Mouse (Mus musculus) brain, adult 2 months (tissue): ENCODE measurements around the gene Gpr146.
A peak's percentile ranks its signal among the peaks of the same experiment; 100 is the strongest.

Experiments
- DNase-seq: peaks from one replicate; pipeline ENCODE4 v3.0.0; 2011; ENCODE audit warnings: low read depth, low spot score

The Gpr146 gene

DNA sequence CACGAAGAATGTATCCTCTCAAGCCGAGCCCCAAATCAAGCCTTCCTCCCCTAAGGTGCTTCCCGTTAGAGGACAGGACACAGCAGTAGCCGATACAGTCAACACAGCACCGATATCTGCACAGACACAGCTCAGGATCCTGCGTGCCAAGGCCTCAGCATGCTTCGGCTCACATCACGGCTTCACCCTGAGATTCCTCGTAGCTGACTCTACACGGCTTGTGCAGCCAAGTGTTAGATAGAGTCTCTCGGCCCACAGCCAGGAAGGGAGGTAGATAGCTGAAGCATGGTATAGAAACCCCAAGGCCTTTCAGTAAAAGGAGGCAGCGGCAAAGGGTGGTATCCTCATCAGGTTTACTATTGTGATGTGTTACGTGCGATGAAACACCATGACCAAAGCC is 22.5 kb downstream of the Gpr146 start:
- DNase-seq: no peak

- peak; percentile 60 for DNase-seq
Observed at GRCm38 (mm10) chr5:139402106-139402505, 24.6 kb downstream of the Gpr146 start.

DNA sequence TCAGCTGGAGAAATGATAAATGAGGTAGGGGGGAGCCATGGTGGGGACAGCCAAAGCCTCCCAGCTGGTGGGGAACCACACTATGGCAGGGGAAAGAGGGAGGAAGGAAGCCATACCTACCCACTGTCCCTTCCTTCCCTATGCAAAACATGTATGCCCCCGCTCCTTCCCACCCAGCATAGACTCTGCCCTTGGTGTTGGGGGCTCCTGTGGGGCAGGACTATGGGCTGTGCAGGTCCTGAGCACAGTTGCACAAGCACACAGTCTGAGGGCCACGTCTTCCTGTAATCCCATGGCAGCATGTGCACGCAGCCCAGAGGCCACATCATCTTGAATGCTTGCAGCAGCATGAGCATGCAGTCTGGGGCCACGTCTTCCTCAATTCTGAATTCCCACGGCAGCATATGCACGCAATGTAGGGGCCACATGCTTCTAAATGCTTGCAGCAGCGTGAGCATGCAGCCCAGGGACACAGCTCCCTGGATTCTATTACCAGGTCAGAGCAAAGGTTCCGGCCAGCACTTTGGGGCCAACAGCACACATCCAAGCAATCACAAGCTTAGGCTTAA is 26.3 kb downstream of the Gpr146 start:
- no peak for DNase-seq

- DNase-seq: no peak
Observed at GRCm38 (mm10) chr5:139404801-139405401, 27.4 kb downstream of the Gpr146 start, which contains the start of gene C130050O18Rik. TSS of gene C130050O18Rik (plus strand) at chr5:139405280.

GRCm38 (mm10) chr5:139405478-139405877 is 28.0 kb downstream of the Gpr146 start:
- no peak for DNase-seq

DNA sequence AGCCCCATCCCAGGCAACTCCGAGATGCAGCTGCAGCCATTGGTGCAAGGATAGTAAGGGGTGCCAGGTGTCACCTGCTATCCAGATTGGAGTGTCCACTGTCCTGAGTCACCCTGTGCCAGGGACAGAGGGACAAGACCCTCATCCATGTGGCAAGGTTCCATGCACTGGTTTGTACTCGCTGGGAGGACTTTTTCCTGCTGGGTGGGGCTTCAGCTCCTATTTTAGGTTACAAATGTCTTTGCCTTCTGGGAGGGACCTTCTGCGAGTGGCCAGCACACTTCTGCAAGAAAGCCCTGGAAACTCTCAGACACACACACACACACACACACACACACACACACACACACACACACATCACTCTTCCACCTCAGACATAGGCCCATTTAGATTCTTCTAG is 28.5 kb downstream of the Gpr146 start:
- no peak for DNase-seq

GRCm38 (mm10) chr5:139407121-139407885 is 29.8 kb downstream of the Gpr146 start:
- DNase-seq: no peak

- DNase-seq: peak; percentile 64
Observed at GRCm38 (mm10) chr5:139408511-139408910, 31.0 kb downstream of the Gpr146 start.

DNA sequence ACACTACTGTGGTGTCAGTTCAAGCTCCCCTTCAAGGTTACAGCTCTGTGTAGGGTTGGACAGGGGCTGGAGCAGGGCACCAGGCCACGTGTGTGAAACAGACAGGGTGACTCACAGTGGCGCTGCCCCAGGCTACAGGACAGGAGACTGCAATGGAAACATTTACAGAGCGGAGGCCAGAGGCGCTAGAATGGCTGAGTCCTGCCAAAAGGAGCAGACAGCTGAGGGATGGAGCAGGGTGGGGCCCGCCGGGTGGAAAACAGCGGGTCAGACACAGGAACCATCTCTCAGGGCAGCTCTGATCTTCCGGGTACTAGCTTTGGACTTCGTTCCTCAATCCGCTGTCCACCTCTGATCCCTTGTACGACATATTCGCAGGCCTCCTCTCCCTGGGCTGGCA is 31.9 kb downstream of the Gpr146 start:
- no peak for DNase-seq

DNA sequence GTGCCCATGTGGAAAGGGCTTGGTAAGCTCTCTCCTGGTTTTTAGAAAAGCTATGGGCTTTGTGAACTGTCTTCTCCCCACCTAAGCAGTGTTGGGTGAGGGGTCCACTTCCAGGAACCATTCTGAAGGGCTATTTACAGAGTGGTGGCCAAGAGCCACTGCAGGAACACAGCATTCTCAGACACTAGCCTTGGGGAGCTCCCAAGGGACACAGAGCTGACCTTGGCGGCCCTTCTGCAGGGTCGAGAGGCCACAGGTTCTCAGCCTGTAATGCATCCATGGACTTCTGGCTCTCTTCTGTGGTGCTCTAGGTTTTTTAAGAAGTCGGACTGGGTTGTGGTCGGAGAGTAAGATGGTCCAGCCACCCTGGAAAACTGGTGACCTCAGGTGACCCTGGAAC is 32.6 kb downstream of the Gpr146 start:
- DNase-seq: no peak

DNA sequence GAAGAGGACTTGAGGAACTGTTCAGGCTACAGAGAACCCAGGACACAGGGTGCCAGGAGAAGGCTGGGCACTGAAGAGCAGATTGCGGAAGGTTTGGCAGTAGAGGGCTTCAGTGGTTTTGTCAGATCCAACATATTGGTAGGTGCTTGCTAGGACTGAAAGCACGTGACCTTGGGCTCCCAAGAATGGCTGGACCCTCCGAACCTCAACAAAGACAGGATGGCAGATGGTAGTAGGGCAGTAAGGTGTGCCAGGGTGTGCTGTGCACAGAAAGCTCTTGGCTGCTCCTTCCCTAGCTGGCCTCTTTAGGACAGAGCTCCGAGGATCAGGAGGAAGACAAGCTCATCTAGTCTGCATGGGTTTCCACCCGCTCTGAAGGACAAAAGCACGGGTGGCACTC is 33.6 kb downstream of the Gpr146 start:
- DNase-seq: peak; percentile 63

DNA sequence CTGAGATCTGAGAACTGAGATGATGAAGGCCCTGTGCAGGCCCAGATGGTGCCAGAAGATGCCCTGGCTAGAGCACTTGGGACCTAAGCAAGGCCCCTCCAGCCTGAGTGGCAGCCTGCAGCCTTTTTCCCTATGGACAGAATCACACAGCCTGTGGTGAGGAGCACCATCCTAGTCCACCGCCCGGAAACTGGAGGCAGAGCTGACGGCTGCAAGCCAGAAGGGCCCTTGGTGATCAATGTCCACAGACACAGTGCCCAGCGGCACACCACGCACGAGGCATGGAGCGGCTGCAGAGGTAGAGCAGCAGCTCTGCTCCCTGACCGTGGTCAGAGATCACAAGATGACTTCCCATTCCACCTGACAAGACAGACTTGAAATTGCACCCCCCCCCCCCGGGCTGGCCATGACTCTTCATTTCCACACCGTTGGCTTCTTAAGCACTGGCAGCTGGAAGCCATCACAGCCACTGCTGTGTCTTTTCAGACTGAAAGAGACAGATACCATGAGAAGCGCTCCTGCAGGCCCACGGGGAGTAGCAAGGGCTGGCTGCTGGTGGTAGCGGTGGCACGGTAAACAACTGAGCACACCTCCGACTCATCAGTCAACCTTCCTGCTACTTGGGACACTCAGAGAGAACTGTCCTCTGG is 34.3 kb downstream of the Gpr146 start:
- DNase-seq: no peak

GRCm38 (mm10) chr5:139413545-139413944 is 36.0 kb downstream of the Gpr146 start:
- no peak for DNase-seq

DNA sequence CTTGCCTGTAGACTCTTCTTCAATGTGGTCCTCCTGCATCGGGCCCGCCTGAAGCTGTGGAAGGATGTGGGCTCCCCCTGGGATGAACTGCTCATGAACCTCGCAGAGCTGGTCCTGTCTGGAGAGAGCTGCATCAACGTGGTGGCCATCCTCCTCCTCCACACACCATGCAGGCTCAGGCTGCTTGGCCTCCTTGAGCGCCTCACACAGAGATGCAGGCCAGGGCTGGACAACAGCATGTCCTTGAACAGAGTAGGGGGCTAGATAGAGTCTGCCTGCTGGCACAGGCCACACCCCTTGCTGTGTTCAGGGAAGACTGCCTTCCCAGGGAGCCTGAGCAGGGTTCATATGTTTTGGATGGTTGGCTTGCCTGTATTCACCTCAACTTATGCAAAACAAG is 37.5 kb downstream of the Gpr146 start:
- no peak for DNase-seq

- no peak for DNase-seq
Observed at GRCm38 (mm10) chr5:139416942-139417341, 39.4 kb downstream of the Gpr146 start.

GRCm38 (mm10) chr5:139417480-139417879 is 40.0 kb downstream of the Gpr146 start:
- DNase-seq: no peak

DNA sequence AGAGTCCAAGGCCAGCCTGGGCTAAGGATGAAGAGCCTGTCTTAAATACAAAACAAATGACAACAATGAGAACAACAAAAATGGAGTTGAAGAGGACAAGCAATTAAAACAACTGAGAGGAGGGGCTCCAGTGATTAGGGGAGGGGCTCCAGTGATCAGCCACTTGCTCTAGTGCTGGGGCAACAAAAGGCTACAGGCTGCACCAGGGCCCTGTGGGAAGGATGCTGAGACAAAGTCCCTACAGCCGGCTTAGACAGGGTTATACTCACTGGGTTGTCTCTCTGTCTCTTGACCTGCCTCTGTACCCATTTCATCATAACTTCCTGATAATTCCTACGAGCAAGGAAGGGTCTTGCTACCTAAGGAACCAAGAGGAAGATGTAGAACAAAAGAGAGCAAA is 40.6 kb downstream of the Gpr146 start:
- no peak for DNase-seq

- DNase-seq: no peak
Observed at GRCm38 (mm10) chr5:139418633-139419032, 41.1 kb downstream of the Gpr146 start.

DNA sequence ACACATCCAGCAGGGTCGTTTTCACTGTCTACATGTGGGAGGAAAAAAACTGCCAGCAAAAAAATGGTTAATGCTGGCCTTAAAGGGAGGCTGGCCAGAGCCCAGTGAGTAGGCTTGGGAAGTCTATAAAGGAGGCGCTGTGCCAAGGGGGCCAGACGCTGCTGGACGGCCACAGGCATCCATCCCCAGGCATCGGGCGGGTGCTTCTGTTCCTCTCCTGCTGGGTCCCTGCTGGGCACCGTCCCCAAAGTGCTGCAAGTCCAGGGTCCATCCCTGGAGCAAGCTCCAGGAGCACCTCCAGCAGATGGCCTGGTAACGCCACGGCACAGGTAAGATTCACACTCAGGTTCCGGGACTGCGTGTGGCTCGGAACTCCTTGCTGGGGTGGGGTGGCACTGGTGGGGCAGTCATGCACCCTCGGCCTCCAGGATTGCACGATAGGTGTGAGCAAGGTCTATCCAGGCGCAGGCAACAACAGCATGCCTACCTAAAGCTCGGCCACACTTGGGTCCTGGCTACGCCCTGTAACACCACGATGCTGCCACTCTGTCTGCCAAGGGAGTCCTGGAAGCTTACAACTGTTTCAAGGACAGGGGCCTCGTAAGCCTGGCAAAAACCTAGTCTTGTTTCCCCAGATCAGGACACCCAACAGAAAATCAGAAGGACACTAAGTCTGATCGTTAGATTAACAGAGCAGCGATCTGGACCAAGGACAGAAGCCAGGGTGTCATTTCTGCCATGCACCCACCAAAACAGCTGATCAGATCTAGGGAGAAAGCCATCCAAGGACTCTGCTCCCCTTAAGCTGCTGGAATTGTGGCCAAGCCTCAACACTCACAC is 45.7 kb downstream of the Gpr146 start, which contains the start of gene Gper1:
TSS of gene Gper1 (plus strand) at position 126 of the 840 bp plus-strand sequence.
- no peak for DNase-seq

- DNase-seq: peak; percentile 53
Observed at GRCm38 (mm10) chr5:139425198-139425597, 47.7 kb downstream of the Gpr146 start.

DNA sequence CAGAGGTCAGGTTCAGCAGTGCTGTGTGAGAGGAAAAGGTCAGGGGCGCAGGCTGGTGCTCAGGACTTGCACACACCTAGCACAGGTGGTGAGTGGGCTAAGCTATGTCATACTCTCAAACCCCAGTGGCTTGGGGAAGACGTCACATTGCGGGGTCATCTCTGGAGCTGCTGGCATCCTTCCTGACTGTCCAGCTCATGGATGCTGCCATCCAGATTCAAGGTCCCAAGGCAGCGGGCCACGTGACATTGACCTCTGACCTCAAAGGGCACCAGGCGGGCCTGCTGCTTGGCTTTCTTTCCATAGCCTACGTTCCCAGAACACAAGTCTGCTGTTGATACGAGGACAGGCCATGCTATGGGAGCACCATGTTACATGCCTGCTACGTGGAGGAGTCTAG is 49.5 kb downstream of the Gpr146 start:
- DNase-seq: no peak
